Mouse (Mus musculus) E14TG2a.4 (cell line): ENCODE measurements at regions not wholly inside any gene's neighbourhood (a gene's known extent, or its start where the extent isn't known, plus 50 kb on each side); places are given as distances from the start of the nearest gene placed in this dataset.
A peak's percentile ranks its signal among the peaks of the same experiment; 100 is the strongest.

ENCODE experiments used
- H3K27me3 ChIP-seq: 2 replicates; pipeline ENCODE4 v1.6.1; 2014; ENCODE audit warnings: low read length, control low read depth; ENCODE audit not compliant: insufficient read depth
- H3K36me3 ChIP-seq: 2 replicates; pipeline ENCODE4 v1.6.1; 2014; ENCODE audit warnings: low read length, control low read depth; ENCODE audit not compliant: insufficient read depth
- H3K4me1 ChIP-seq: replicated peaks from 2 replicates; pipeline ENCODE4 v1.6.1; 2014; ENCODE audit warnings: low read depth, low read length, control low read depth
- H3K4me3 ChIP-seq: replicated peaks from 2 replicates; pipeline ENCODE4 v1.5.1; 2014; ENCODE audit warnings: mild to moderate bottlenecking, low read length
- H3K9me3 ChIP-seq: 2 replicates; pipeline ENCODE4 v1.6.1; 2014; ENCODE audit warnings: low read length, control low read depth
- CTCF ChIP-seq: conservative IDR thresholded peaks from 2 replicates; pipeline ENCODE4 v1.5.1; 2014; ENCODE audit warnings: low read length
- NANOG ChIP-seq: IDR thresholded peaks from 2 replicates; pipeline ENCODE4 v1.6.1; 2014; ENCODE audit warnings: borderline replicate concordance, low read length, mixed read lengths
- POU5F1 ChIP-seq: IDR thresholded peaks from 2 replicates; pipeline ENCODE4 v1.6.1; 2014; ENCODE audit warnings: low read length, borderline replicate concordance

GRCm38 (mm10) chr10:70740095-70740494 is 84.3 kb upstream of the Phyhipl start:
- peaks cover 72% of the 10 kb centered on the region for H3K9me3 ChIP-seq
- H3K27me3 ChIP-seq = no peaks in the 10 kb centered on the region
- no peak overlapping the region for H3K4me3 ChIP-seq
- H3K36me3 ChIP-seq = peaks cover 7% of the 10 kb centered on the region; the same call in 1 of the 2 replicates
- TF ChIP-seq POU5F1 (no peak), CTCF (no peak), NANOG (no peak)
- peaks cover 47% of the 10 kb centered on the region for H3K4me1 ChIP-seq

- peaks cover 72% of the 10 kb centered on the region for H3K9me3 ChIP-seq
- H3K27me3 ChIP-seq = no peaks in the 10 kb centered on the region
- H3K4me1 ChIP-seq = peaks cover 53% of the 10 kb centered on the region
- no peak overlapping the region for H3K4me3 ChIP-seq
- TF ChIP-seq NANOG (no peak), POU5F1 (no peak)
- H3K36me3 ChIP-seq = peaks cover 9% of the 10 kb centered on the region; the same call in 1 of the 2 replicates
These were observed 83.7 kb upstream of the Phyhipl start for GRCm38 (mm10) chr10:70739348-70739966.

- Histone ChIP-seq H3K36me3 (peaks cover 9% of the 10 kb centered on the region; the same call in 1 of the 2 replicates), H3K4me1 (peaks cover 57% of the 10 kb centered on the region), H3K4me3 (no peak overlapping the region), H3K27me3 (no peaks in the 10 kb centered on the region), H3K9me3 (peaks cover 73% of the 10 kb centered on the region)
- TF ChIP-seq NANOG = no peak
- no peak for TF ChIP-seq POU5F1
- TF ChIP-seq CTCF = no peak
These were observed 82.9 kb upstream of the Phyhipl start for GRCm38 (mm10) chr10:70738686-70739085.

GRCm38 (mm10) chr10:70733956-70734355 is 78.2 kb upstream of the Phyhipl start:
- TF ChIP-seq NANOG (peak; percentile 23; the same call in 1 of the 2 replicates), CTCF (no peak)
- peaks cover 43% of the 10 kb centered on the region for H3K9me3 ChIP-seq

GRCm38 (mm10) chr10:70733478-70733877 is 77.7 kb upstream of the Phyhipl start:
- Histone ChIP-seq H3K36me3 (peaks cover 9% of the 10 kb centered on the region; the same call in 1 of the 2 replicates), H3K9me3 (peaks cover 41% of the 10 kb centered on the region), H3K27me3 (no peaks in the 10 kb centered on the region), H3K4me1 (peaks cover 37% of the 10 kb centered on the region), H3K4me3 (no peak overlapping the region)
- TF ChIP-seq NANOG (no peak), CTCF (no peak), POU5F1 (no peak)

More at GRCm38 (mm10) chr10:70733956-70734355, 78.2 kb upstream of the Phyhipl start:
- Histone ChIP-seq H3K36me3 (peaks cover 9% of the 10 kb centered on the region; the same call in 1 of the 2 replicates), H3K4me3 (no peak overlapping the region), H3K27me3 (no peaks in the 10 kb centered on the region), H3K4me1 (peaks cover 40% of the 10 kb centered on the region)

- Histone ChIP-seq H3K4me3 (no peak overlapping the region), H3K36me3 (no peaks in the 10 kb centered on the region), H3K9me3 (peaks cover 9% of the 10 kb centered on the region; the same call in 1 of the 2 replicates), H3K4me1 (peaks cover 11% of the 10 kb centered on the region), H3K27me3 (no peaks in the 10 kb centered on the region)
- TF ChIP-seq CTCF (no peak), NANOG (no peak), POU5F1 (no peak)
These were observed 69.3 kb upstream of the Phyhipl start for GRCm38 (mm10) chr10:70725091-70725490.

- Histone ChIP-seq H3K36me3 (no peaks in the 10 kb centered on the region), H3K4me1 (peaks cover 12% of the 10 kb centered on the region), H3K9me3 (peaks cover 9% of the 10 kb centered on the region; the same call in 1 of the 2 replicates), H3K4me3 (no peak overlapping the region), H3K27me3 (no peaks in the 10 kb centered on the region)
- TF ChIP-seq CTCF = no peak
- TF ChIP-seq NANOG = no peak
- no peak for TF ChIP-seq POU5F1
These were observed 67.0 kb upstream of the Phyhipl start for GRCm38 (mm10) chr10:70722783-70723182.

- Histone ChIP-seq H3K4me1 (peaks cover 11% of the 10 kb centered on the region), H3K27me3 (no peaks in the 10 kb centered on the region), H3K9me3 (peaks cover 9% of the 10 kb centered on the region; the same call in 1 of the 2 replicates), H3K4me3 (no peak overlapping the region), H3K36me3 (no peaks in the 10 kb centered on the region)
- no peak for TF ChIP-seq POU5F1
- TF ChIP-seq CTCF = no peak
- TF ChIP-seq NANOG = no peak
These were observed 66.6 kb upstream of the Phyhipl start for GRCm38 (mm10) chr10:70722381-70722780.
